Mouse (Mus musculus): ENCODE measurements around the gene Hhipl1. TPM values are rescaled to one million over a fixed set of nuclear protein-coding genes. Genes with fewer than 3 reads are reported as not detected.
A peak's percentile ranks its signal among the peaks of the same experiment; 100 is the strongest.

Hhipl1 gene
- total RNA-seq, 2 experiments from 2014 or later, result 7.6 to 7.8 TPM

GRCm38 (mm10) chr12:108308363-108308856 lies 2.3 kb downstream of the Hhipl1 start:
- DNase-seq (ENCODE audit: extremely low spot score in 1 of 2, low spot score in 2 of 2), result peak in 1 of 2 experiments; percentile 28
- intact Hi-C loops (cut with DNase I), result no loop called here

DNA sequence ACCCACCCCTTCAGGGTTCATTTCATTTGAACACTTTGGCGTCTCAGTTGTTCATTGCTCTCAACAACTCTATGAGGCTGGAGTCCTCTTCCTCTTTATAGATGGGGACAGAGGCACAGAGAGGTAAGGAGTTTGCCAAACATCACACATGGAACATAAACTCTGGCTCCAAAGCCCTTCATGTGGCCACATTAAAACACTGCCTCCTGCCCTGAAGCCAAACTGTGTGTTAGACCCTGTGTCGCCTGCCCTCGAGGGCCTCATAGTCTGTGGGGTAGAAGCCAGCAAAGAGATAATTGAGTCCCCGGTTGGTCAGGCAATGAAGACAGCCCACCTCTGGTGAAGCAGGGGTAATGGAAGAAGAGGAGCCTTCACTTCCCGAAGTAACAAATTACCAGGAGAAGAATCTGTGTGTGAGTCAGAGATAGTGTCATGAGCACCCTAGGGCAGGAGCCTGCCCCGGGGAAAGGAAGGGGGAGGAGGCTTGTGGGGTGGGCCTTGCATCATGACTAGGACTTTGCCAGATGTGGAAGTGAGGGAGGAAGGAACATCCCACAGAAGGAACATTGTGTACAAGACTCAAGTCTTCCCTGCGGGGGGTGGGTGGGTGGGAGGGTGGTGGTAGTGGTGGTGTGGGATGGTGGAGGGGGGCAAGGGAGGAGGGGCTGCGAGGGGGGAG lies 3.2 kb downstream of the Hhipl1 start:
- DNase-seq (ENCODE audit: extremely low spot score in 1 of 2, low spot score in 2 of 2), result peak in 1 of 2 experiments; percentile 29
- intact Hi-C loops (cut with DNase I), result no loop called here

GRCm38 (mm10) chr12:108310041-108310440 lies 4.0 kb downstream of the Hhipl1 start:
- DNase-seq (ENCODE audit: extremely low spot score in 1 of 2, low spot score in 2 of 2), result no peak
- intact Hi-C loops (cut with DNase I), result no loop called here

DNA sequence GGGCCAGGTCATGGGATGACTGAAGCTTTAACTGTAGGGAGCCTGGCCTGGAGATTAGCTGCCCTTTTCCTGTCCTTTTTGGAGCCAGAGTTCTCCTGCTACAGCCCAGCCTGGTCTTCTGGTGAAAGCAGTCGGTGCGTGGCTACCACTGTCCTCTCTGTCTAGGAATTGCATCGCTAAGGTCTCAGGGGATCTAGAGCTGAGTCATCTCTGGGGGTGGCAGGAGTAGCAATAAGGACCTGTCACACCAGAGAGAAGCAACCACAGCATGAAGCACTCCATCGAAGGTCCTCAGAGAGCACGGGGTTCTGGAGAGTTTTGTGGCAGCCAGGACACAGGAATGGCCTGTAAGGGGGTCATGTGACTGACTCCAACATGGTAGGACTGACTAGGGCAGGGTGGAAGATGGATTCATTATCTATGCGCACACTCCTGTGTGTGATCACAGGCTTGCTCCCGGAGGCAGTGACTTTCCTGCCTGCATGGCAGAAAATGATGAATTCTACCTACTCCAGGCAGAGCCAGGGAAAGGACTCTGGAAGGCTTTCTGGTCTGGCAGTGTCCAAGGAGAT lies 4.5 kb downstream of the Hhipl1 start:
- DNase-seq (ENCODE audit: extremely low spot score in 1 of 2, low spot score in 2 of 2), result no peak
- intact Hi-C loops (cut with DNase I), result no loop called here

- peak in 1 of 2 experiments; percentile 26 for DNase-seq (ENCODE audit: extremely low spot score in 1 of 2, low spot score in 2 of 2)
- intact Hi-C loops (cut with DNase I), result no loop called here
Observed at GRCm38 (mm10) chr12:108311741-108312290, 5.7 kb downstream of the Hhipl1 start.

- DNase-seq (ENCODE audit: extremely low spot score in 1 of 2, low spot score in 2 of 2), result peak in 1 of 2 experiments; percentile 66
- intact Hi-C loops (cut with DNase I), result no loop called here
Observed at GRCm38 (mm10) chr12:108312432-108312851, 6.4 kb downstream of the Hhipl1 start.

GRCm38 (mm10) chr12:108313244-108313772 lies 7.2 kb downstream of the Hhipl1 start:
- intact Hi-C loops (cut with DNase I), result no loop called here
- no peak for DNase-seq (ENCODE audit: extremely low spot score in 1 of 2, low spot score in 2 of 2)

DNA sequence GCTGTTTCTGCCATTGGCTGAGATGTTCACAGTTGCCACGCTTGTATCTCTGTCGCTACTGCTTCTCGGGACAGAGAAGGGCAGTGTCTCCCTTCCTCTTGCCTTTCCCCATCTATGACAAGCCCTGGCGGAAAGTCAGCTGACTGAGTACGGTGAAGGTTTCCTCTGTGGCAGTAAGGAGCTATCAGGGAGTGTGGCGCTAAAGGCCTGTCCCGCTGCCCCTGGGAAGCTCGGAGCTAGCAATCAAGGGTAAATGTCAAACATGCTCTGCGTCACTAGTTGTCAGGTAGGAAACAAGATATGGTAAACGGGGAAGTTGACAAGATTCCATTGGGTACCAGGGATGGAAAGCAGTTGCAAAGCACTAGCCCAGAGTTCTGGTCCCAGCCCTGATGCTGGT lies 9.7 kb downstream of the Hhipl1 start:
- intact Hi-C loops (cut with DNase I), result no loop called here
- peak in 1 of 2 experiments; percentile 18 for DNase-seq (ENCODE audit: extremely low spot score in 1 of 2, low spot score in 2 of 2)

GRCm38 (mm10) chr12:108316655-108317054 lies 10.6 kb downstream of the Hhipl1 start:
- DNase-seq (ENCODE audit: extremely low spot score in 1 of 2, low spot score in 2 of 2), result no peak
- intact Hi-C loops (cut with DNase I), result no loop called here

DNA sequence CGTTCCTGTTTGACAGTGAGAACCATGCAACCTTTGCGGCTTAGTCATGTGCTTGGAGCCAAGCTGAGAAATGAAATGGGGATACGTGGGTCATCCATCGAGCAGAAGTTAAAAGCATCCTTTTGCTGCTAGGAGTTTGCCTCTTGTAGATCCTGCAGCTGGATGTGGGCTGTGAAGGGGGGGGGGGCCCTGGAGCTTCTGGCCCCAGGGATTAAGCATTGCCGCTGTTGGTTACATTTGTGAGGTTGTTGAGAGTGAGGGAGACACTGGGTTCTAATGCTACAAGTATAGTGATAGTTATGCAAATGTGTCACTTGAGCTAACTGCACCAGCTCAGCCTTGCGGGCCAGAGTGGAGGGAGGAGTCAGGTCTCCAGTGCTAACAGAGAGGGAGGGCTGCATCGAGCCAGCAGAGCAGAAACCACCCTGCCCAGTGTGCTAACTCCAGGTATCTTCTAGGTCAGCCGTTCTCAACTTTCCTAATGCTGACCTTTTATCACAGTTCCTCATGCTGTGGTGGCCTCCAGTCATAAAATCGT lies 11.2 kb downstream of the Hhipl1 start:
- DNase-seq (ENCODE audit: extremely low spot score in 1 of 2, low spot score in 2 of 2), result no peak
- intact Hi-C loops (cut with DNase I), result no loop called here

DNA sequence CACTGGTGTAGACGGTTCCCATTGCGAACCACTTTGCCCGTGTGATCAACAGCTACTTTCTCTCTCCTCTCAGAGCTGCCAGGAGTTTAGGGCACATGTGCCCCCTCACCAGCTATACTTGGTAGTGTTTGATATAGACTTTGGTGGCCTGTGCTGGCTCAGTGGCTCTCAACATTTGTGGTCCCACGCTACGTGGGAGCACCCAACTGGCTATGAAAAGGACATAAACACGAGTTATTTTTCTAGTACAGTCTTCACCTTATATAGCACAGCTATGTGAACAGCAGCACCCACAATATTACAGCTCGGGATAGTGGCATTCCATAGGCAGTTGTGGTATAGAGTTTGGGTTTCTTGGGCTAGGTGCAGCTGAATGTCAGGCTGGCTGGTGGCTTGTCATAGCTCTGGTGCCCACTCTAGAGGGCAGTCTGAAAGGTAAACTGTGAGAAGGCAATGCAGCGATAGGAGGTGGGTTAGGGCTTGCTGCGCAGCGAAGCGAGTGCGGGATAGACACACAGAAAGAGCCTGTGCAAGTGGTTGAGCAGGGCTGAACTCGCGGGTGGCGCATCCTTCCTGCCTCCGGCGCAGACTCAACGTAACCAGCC lies 11.9 kb downstream of the Hhipl1 start:
- intact Hi-C loops (cut with DNase I), result no loop called here
- no peak for DNase-seq (ENCODE audit: extremely low spot score in 1 of 2, low spot score in 2 of 2)

GRCm38 (mm10) chr12:108318499-108318898 lies 12.4 kb downstream of the Hhipl1 start:
- DNase-seq (ENCODE audit: extremely low spot score in 1 of 2, low spot score in 2 of 2), result no peak
- intact Hi-C loops (cut with DNase I), result no loop called here

DNA sequence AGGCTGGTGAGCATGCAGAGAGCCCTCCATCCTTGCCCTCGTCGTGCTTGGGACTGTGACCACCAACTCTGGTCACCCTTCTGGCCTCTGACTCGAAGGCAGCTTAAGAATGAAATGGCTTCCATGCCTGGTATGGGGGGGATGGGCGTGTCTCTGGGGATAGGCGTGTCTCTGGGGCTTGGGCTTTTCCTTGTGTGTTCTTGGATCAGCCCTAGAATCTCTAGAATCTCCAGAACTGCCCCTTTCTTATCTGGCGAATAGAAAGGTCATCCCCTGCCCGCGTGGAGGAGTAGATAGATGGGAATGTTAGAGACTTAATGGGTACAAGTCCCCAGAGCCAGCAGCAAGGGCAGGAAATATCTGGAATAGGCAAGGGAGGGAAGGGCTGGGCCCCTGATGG lies 14.0 kb downstream of the Hhipl1 start:
- DNase-seq (ENCODE audit: extremely low spot score in 1 of 2, low spot score in 2 of 2), result no peak

GRCm38 (mm10) chr12:108326401-108326800 lies 20.3 kb downstream of the Hhipl1 start:
- intact Hi-C loops (cut with DNase I), result no loop called here
- peak in 1 of 2 experiments; percentile 26 for DNase-seq (ENCODE audit: extremely low spot score in 1 of 2, low spot score in 2 of 2)

More for the DNA sequence above, 14.0 kb downstream of the Hhipl1 start:
- intact Hi-C loops (cut with DNase I), result no loop called here

GRCm38 (mm10) chr12:108327889-108328491 lies 21.9 kb downstream of the Hhipl1 start:
- peak; percentile 78 to 87 for DNase-seq (ENCODE audit: extremely low spot score in 1 of 2, low spot score in 2 of 2)
- intact Hi-C loops (cut with DNase I), result no loop called here

DNA sequence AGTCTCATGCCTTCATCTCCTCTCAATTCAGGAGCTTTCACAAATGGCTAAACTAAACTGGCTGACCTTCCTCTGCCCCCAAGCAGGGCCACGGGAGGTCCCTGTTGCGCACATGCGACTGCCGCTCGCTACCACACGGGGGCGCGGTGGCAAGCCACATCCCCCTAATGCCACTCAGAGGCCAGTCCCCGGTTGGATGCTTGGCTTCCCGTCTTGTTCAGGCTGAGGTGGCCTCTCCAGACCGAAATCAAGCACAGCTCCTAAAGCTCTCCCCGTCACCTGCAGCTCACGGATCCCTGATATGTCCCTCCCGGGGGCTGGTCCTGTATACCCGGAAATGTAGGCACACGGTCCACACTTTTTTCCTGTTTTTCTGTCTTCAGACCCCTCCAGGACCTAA lies 27.0 kb downstream of the Hhipl1 start:
- intact Hi-C loops (cut with DNase I), result loop anchor here (5.0 kb wide), 1 partner anchor 159 kb away; no protein-coding TSS in a partner anchor
- DNase-seq (ENCODE audit: extremely low spot score in 1 of 2, low spot score in 2 of 2), result peak; percentile 75 to 91

- DNase-seq (ENCODE audit: extremely low spot score in 1 of 2, low spot score in 2 of 2), result peak in 1 of 2 experiments; percentile 25
- intact Hi-C loops (cut with DNase I), result loop anchor here (5.0 kb wide), 1 partner anchor 159 kb away; no protein-coding TSS in a partner anchor
Observed at GRCm38 (mm10) chr12:108333481-108333882, 27.4 kb downstream of the Hhipl1 start.

- intact Hi-C loops (cut with DNase I), result loop anchor here (5.0 kb wide), 1 partner anchor 158 kb away; no protein-coding TSS in a partner anchor
- DNase-seq (ENCODE audit: extremely low spot score in 1 of 2, low spot score in 2 of 2), result peak; percentile 100
Observed at GRCm38 (mm10) chr12:108333895-108334445, 27.9 kb downstream of the Hhipl1 start, which contains the start of gene Cyp46a1. Gene Cyp46a1, plus strand, starts transcription at chr12:108334381.
